Mouse (Mus musculus): ENCODE measurements around the gene Minpp1.

The Minpp1 gene

GRCm38 (mm10) chr19:32487595-32488255 lies 2.2 kb downstream of the Minpp1 start:
- in situ Hi-C loops (cut with MboI, MseI): loop anchor here (10.0 to 25.0 kb wide), 2 partner anchors 467 to 1700 kb away; partner anchors contain the start of gene Stambpl1 (in 1 of the 2)

GRCm38 (mm10) chr19:32489166-32489895 lies 3.8 kb downstream of the Minpp1 start:
- in situ Hi-C loops (cut with MboI, MseI): loop anchor here (10.0 to 25.0 kb wide), 2 partner anchors 465 to 1698 kb away; partner anchors contain the start of gene Stambpl1 (in 1 of the 2)

- in situ Hi-C loops (cut with MboI, MseI): loop anchor here in 1 of 2 experiments (25.0 kb wide), 1 partner anchor 1696 kb away; the partner anchor contains the start of gene Stambpl1
Observed at GRCm38 (mm10) chr19:32490976-32491375, 5.4 kb downstream of the Minpp1 start.

GRCm38 (mm10) chr19:32492339-32492738 lies 6.8 kb downstream of the Minpp1 start:
- in situ Hi-C loops (cut with MboI, MseI): loop anchor here in 1 of 2 experiments (25.0 kb wide), 1 partner anchor 1695 kb away; the partner anchor contains the start of gene Stambpl1

GRCm38 (mm10) chr19:32492981-32493380 lies 7.4 kb downstream of the Minpp1 start:
- in situ Hi-C loops (cut with MboI, MseI): loop anchor here in 1 of 2 experiments (25.0 kb wide), 1 partner anchor 1694 kb away; the partner anchor contains the start of gene Stambpl1

GRCm38 (mm10) chr19:32493471-32493870 lies 7.9 kb downstream of the Minpp1 start:
- in situ Hi-C loops (cut with MboI, MseI): loop anchor here in 1 of 2 experiments (25.0 kb wide), 1 partner anchor 1694 kb away; the partner anchor contains the start of gene Stambpl1

GRCm38 (mm10) chr19:32494611-32495010 lies 9.0 kb downstream of the Minpp1 start:
- in situ Hi-C loops (cut with MboI, MseI): loop anchor here in 1 of 2 experiments (25.0 kb wide), 1 partner anchor 1693 kb away; the partner anchor contains the start of gene Stambpl1

- in situ Hi-C loops (cut with MboI, MseI): loop anchor here in 1 of 2 experiments (25.0 kb wide), 1 partner anchor 1692 kb away; the partner anchor contains the start of gene Stambpl1
Observed at GRCm38 (mm10) chr19:32495034-32495433, 9.5 kb downstream of the Minpp1 start.

- in situ Hi-C loops (cut with MboI, MseI): loop anchor here in 1 of 2 experiments (25.0 kb wide), 1 partner anchor 1690 kb away; the partner anchor contains the start of gene Stambpl1
Observed at GRCm38 (mm10) chr19:32497411-32497810, 11.8 kb downstream of the Minpp1 start.

- in situ Hi-C loops (cut with MboI, MseI): loop anchor here in 1 of 2 experiments (25.0 kb wide), 1 partner anchor 1689 kb away; the partner anchor contains the start of gene Stambpl1
Observed at GRCm38 (mm10) chr19:32498002-32498401, 12.4 kb downstream of the Minpp1 start.

- in situ Hi-C loops (cut with MboI, MseI): no loop called here
Observed at GRCm38 (mm10) chr19:32501414-32501813, 15.8 kb downstream of the Minpp1 start.

- in situ Hi-C loops (cut with MboI, MseI): no loop called here
Observed at GRCm38 (mm10) chr19:32506081-32506480, 20.5 kb downstream of the Minpp1 start.

GRCm38 (mm10) chr19:32506514-32506913 lies 20.9 kb downstream of the Minpp1 start:
- in situ Hi-C loops (cut with MboI, MseI): no loop called here

GRCm38 (mm10) chr19:32507100-32507499 lies 21.5 kb downstream of the Minpp1 start:
- in situ Hi-C loops (cut with MboI, MseI): no loop called here

- in situ Hi-C loops (cut with MboI, MseI): no loop called here
Observed at GRCm38 (mm10) chr19:32507526-32507925, 22.0 kb downstream of the Minpp1 start.

GRCm38 (mm10) chr19:32510267-32510666 lies 24.7 kb downstream of the Minpp1 start:
- in situ Hi-C loops (cut with MboI, MseI): loop anchor here (5.0 kb wide), 2 partner anchors 177 to 182 kb away; no protein-coding TSS in a partner anchor

- in situ Hi-C loops (cut with MboI, MseI): loop anchor here (5.0 kb wide), 2 partner anchors 176 to 181 kb away; no protein-coding TSS in a partner anchor
Observed at GRCm38 (mm10) chr19:32510962-32511361, 25.4 kb downstream of the Minpp1 start.

GRCm38 (mm10) chr19:32512518-32512917 lies 26.9 kb downstream of the Minpp1 start:
- in situ Hi-C loops (cut with MboI, MseI): loop anchor here (5.0 kb wide), 2 partner anchors 175 to 180 kb away; no protein-coding TSS in a partner anchor

GRCm38 (mm10) chr19:32516575-32516974 lies 31.0 kb downstream of the Minpp1 start:
- in situ Hi-C loops (cut with MboI, MseI): no loop called here

- in situ Hi-C loops (cut with MboI, MseI): no loop called here
Observed at GRCm38 (mm10) chr19:32521446-32521845, 35.9 kb downstream of the Minpp1 start.

GRCm38 (mm10) chr19:32522247-32522646 lies 36.7 kb downstream of the Minpp1 start:
- in situ Hi-C loops (cut with MboI, MseI): no loop called here
